Mouse (Mus musculus): ENCODE measurements at regions not wholly inside any gene's neighbourhood (a gene's known extent, or its start where the extent isn't known, plus 50 kb on each side); places are given as distances from the start of the nearest gene placed in this dataset.

- TF ChIP-seq CTCF (IDR thresholded peaks at IDR 0.05; ENCODE audit: low read depth) = no peak
- TF ChIP-seq EP300 (IDR thresholded peaks at IDR 0.05; ENCODE audit: low read depth) = no peak
Observed at GRCm38 (mm10) chr2:128342212-128342611, 216.4 kb downstream of the Bcl2l11 start.
